Mouse (Mus musculus): ENCODE data around the gene Nudc. TPM values are rescaled to one million over a fixed set of nuclear protein-coding genes. Genes with fewer than 3 reads are reported as not detected.

The Nudc gene
- polyA plus RNA-seq, 1 experiment from 2014 or later: 118 TPM

DNA sequence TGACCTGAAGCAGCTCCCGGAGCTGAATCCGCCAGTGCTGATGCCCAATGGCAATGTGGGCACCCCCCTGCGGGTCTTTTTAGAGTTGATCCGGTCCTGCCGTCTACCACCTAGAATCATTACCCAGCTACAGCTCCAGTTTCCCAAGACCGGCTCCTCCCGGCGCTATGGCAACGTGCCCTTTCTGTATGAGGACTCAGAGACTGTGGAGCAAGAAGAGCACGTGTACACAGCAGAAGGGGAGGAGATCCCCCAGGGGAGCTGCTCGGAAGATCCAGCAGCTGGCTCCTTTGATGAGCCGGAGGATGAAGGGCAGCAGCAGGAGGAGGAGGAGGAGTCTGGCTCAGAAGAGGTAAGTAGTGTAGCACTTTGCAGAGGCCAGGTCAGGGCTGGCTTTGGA, 32.2 kb upstream of the Nudc start:
- Histone ChIP-seq H3K4me1 (ENCODE audit: insufficient read depth) (peaks cover 11% of the 10 kb centered on the region), H3K36me3 (replicated peaks; ENCODE audit: insufficient read depth, low read length) (peaks cover 32% of the 10 kb centered on the region), H3K4me2 (ENCODE audit: low read depth, low read length) (no peak overlapping the region), H3K27ac (ENCODE audit: low read depth) (no peak overlapping the region), H3K9ac (replicated peaks) (no peak overlapping the region), H3K27me3 (ENCODE audit: insufficient read depth, low read length) (no peaks in the 10 kb centered on the region), H3K4me3 (ENCODE audit: low read depth, low read length) (no peak overlapping the region), H3K9me3 (ENCODE audit: low read length) (no peaks in the 10 kb centered on the region)
- no peak for TF ChIP-seq CTCF (IDR thresholded peaks at IDR 0.05; ENCODE audit: low read depth)
- TF ChIP-seq EP300 (IDR thresholded peaks at IDR 0.05; ENCODE audit: low read depth): no peak
- 81% methylated on average over 12 of the region's 12 CpGs for whole genome bisulfite sequencing (ENCODE audit: insufficient replicate concordance)
- ATAC-seq: no peak
- DNase-seq: no peak

- under 1% methylated on average over 41 of the region's 41 CpGs for WGBS (ENCODE audit: insufficient replicate concordance)
- TF ChIP-seq CTCF (IDR thresholded peaks at IDR 0.05; ENCODE audit: low read depth): no peak
- no peak for TF ChIP-seq EP300 (IDR thresholded peaks at IDR 0.05; ENCODE audit: low read depth)
- Histone ChIP-seq H3K9ac (replicated peaks) (peak overlapping the region; percentile 91), H3K27me3 (ENCODE audit: insufficient read depth, low read length) (no peaks in the 10 kb centered on the region), H3K27ac (ENCODE audit: low read depth) (peak overlapping the region; percentile 78), H3K4me2 (ENCODE audit: low read depth, low read length) (peak overlapping the region; percentile 94), H3K4me3 (ENCODE audit: low read depth, low read length) (peak overlapping the region; percentile 90), H3K9me3 (ENCODE audit: low read length) (no peaks in the 10 kb centered on the region), H3K36me3 (replicated peaks; ENCODE audit: insufficient read depth, low read length) (peaks cover 17% of the 10 kb centered on the region), H3K4me1 (ENCODE audit: insufficient read depth) (peaks cover 11% of the 10 kb centered on the region)
- peak; percentile 37 for ATAC-seq
- no peak for DNase-seq
Measured at GRCm38 (mm10) chr4:133574843-133575202, 29.0 kb upstream of the Nudc start.

DNA sequence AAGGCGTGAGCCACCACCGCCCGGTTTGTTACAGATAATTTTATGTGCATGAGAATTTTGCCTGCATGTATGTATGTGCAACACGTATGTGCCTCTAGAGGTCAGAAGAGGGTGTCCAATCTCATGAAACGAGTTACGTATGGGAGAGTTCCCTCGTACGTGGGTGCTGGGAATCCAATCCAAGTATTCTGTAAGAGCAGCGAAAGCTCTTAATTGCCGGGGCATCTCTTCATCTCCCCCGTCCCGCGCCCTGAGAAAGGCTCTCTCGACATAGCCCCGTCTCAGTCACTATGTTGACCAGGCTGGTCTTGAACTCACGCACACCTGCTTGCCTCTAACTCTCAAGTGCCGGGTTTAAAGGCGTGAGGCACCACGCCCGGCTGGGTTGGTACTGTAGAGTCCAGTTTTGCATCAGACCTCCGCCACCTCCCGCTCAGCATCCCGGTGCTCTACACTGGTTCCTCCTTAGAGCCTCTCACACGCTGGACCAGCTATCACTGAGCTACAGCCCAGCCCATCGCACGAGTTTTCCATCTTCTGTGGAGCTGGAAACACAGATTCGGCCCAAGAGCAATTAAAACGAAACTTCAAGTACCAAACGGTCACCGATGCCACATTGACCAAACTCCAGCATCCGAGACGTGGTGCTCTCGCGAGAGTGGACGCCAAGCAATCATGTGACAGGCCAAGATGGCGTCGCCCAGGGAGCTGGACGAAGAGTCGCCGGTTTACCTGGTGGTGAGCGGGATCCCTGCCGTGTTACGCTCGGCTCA, 28.5 kb upstream of the Nudc start, which contains the start of gene Gpatch3:
Gene Gpatch3, plus strand, starts transcription at position 676 of the 773 bp plus-strand sequence.
- 5% methylated on average over 44 of the region's 44 CpGs for WGBS (ENCODE audit: insufficient replicate concordance)
- peak; percentile 93 for DNase-seq
- Histone ChIP-seq H3K4me1 (ENCODE audit: insufficient read depth) (peaks cover 11% of the 10 kb centered on the region), H3K27me3 (ENCODE audit: insufficient read depth, low read length) (no peaks in the 10 kb centered on the region), H3K4me3 (ENCODE audit: low read depth, low read length) (peak within 1 kb of the TSS; percentile 90), H3K9me3 (ENCODE audit: low read length) (no peaks in the 10 kb centered on the region), H3K9ac (replicated peaks) (peak within 1 kb of the TSS; percentile 91), H3K36me3 (replicated peaks; ENCODE audit: insufficient read depth, low read length) (peaks cover 12% of the 10 kb centered on the region; the same call in 1 of the 2 replicates), H3K27ac (ENCODE audit: low read depth) (peak within 1 kb of the TSS; percentile 78), H3K4me2 (ENCODE audit: low read depth, low read length) (peak within 1 kb of the TSS; percentile 94)
- peak; percentile 75 for ATAC-seq
- peak; percentile 39 for TF ChIP-seq CTCF (IDR thresholded peaks at IDR 0.05; ENCODE audit: low read depth)
- TF ChIP-seq EP300 (IDR thresholded peaks at IDR 0.05; ENCODE audit: low read depth): peak; percentile 84

DNA sequence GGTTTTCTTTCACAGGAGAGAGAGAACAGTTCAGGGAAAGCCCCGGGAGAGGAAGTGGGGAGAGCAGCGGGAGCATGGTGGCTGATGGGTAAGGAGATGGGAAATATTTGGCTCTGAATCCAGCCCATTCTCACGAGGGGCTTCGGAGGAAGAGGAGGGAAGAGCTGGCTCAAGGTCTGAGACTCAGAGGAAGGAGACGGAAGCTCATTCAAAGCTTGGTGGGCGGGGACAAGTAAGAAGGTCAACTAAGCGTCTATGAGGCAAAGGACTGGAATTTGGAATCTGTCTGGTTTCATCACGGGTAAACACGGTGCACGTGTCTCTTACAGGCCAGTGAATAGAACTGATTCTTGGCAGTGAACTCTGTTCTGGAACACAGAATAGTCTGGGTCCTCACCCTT, 24.3 kb upstream of the Nudc start:
- DNase-seq (peak; percentile 51), ATAC-seq (peak; percentile 77)
- H3K36me3 ChIP-seq (replicated peaks; ENCODE audit: insufficient read depth, low read length): no peaks in the 10 kb centered on the region
- TF ChIP-seq CTCF (IDR thresholded peaks at IDR 0.05; ENCODE audit: low read depth): no peak
- TF ChIP-seq EP300 (IDR thresholded peaks at IDR 0.05; ENCODE audit: low read depth): peak; percentile 84
- H3K4me1 ChIP-seq (ENCODE audit: insufficient read depth): peaks cover 7% of the 10 kb centered on the region
- WGBS (ENCODE audit: insufficient replicate concordance): 37% methylated on average over 10 of the region's 10 CpGs
- no peak overlapping the region for H3K4me3 ChIP-seq (ENCODE audit: low read depth, low read length)
- no peaks in the 10 kb centered on the region for H3K27me3 ChIP-seq (ENCODE audit: insufficient read depth, low read length)
- H3K27ac ChIP-seq (ENCODE audit: low read depth): peak overlapping the region; percentile 97
- no peak overlapping the region for H3K9ac ChIP-seq (replicated peaks)
- H3K4me2 ChIP-seq (ENCODE audit: low read depth, low read length): peak overlapping the region; percentile 45
- H3K9me3 ChIP-seq (ENCODE audit: low read length): no peaks in the 10 kb centered on the region

GRCm38 (mm10) chr4:133569291-133570065, 23.7 kb upstream of the Nudc start:
- Histone ChIP-seq H3K27ac (ENCODE audit: low read depth) (peak overlapping the region; percentile 97), H3K9ac (replicated peaks) (no peak overlapping the region), H3K27me3 (ENCODE audit: insufficient read depth, low read length) (no peaks in the 10 kb centered on the region), H3K4me3 (ENCODE audit: low read depth, low read length) (no peak overlapping the region), H3K4me1 (ENCODE audit: insufficient read depth) (peaks cover 5% of the 10 kb centered on the region), H3K9me3 (ENCODE audit: low read length) (no peaks in the 10 kb centered on the region), H3K36me3 (replicated peaks; ENCODE audit: insufficient read depth, low read length) (no peaks in the 10 kb centered on the region), H3K4me2 (ENCODE audit: low read depth, low read length) (peak overlapping the region; percentile 45)
- 53% methylated on average over 10 of the region's 10 CpGs for WGBS (ENCODE audit: insufficient replicate concordance)
- TF ChIP-seq CTCF (IDR thresholded peaks at IDR 0.05; ENCODE audit: low read depth) (no peak), EP300 (IDR thresholded peaks at IDR 0.05; ENCODE audit: low read depth) (peak; percentile 63; the same call in 1 of the 2 replicates)
- ATAC-seq (peak; percentile 75), DNase-seq (no peak)

GRCm38 (mm10) chr4:133567251-133567650, 21.5 kb upstream of the Nudc start:
- Histone ChIP-seq H3K4me2 (ENCODE audit: low read depth, low read length) (no peak overlapping the region), H3K27ac (ENCODE audit: low read depth) (no peak overlapping the region), H3K9me3 (ENCODE audit: low read length) (no peaks in the 10 kb centered on the region), H3K4me3 (ENCODE audit: low read depth, low read length) (no peak overlapping the region), H3K36me3 (replicated peaks; ENCODE audit: insufficient read depth, low read length) (no peaks in the 10 kb centered on the region), H3K27me3 (ENCODE audit: insufficient read depth, low read length) (no peaks in the 10 kb centered on the region), H3K4me1 (ENCODE audit: insufficient read depth) (no peaks in the 10 kb centered on the region), H3K9ac (replicated peaks) (no peak overlapping the region)
- DNase-seq (no peak), ATAC-seq (no peak)
- WGBS (ENCODE audit: insufficient replicate concordance): 31% methylated on average over 8 of the region's 8 CpGs
- TF ChIP-seq EP300 (IDR thresholded peaks at IDR 0.05; ENCODE audit: low read depth) (no peak), CTCF (IDR thresholded peaks at IDR 0.05; ENCODE audit: low read depth) (no peak)
